In the genomic region with DNA sequence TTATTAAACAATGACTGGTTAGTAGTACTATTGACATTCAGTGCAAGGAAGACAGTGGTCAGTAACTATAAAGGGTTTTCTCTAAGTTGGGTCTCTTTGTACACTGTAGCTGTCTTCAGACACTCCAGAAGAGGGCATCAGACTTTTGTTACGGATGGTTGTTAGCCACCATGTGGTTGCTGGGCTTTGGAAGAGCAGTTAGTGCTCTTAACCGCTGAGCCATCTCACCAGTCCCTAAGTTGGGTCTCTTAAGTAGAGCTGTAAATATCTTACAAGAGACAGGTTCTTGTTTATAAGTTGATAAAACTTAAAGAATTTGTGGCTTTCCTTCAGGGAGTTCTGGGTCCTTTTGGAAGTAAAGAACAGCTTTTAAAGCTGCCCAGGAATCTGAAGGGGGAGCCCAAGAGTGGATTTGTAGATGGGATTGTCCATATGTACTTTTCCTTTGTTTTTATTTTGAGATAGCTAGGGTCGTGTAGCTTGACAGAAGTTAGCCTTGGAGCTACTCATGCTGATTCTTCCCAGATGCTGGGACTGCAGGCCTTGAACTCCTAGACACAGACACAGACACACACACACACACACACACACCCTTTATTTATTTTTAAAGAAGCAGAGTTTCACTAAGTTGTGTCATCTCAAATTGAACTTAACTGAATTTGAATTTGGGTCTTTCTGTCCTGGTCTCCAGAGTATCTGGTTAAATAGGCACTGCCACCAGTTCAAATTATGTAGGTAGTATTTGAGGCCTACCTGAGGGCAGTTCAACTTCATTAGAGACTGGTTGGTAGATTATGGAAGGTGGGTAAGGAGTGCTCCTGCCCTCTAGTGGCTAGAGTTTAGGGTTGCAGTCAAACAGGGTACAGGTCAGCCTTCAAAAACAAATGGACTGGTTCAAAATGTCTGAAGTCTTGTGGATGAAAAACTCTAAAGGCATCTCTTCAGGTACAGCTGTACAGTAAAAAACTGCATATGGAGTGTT, we compare ENCODE assay signal across 9 mouse cellular contexts. TPM values are rescaled to one million over a fixed set of nuclear protein-coding genes. Genes with fewer than 3 reads are reported as not detected.
DNase-seq lines count a peak whose midpoint lies in the region; ATAC-seq and TF ChIP-seq lines count a peak whose summit lies in the region.
"Had no signal": no experiment of that assay in that cellular context is flagged by ENCODE, and none has a peak within 500 bp of the region (broad histone marks: within the 10 kb centered on the region; RNA-seq: fewer than 3 reads in every experiment).

No protein-coding gene starts in this region.

- no peak overlapping the region for H3K9ac ChIP-seq in intestine, embryonic 14.5 days (ENCODE audit: low read length)
- H3K9ac ChIP-seq in intestine, embryonic 16.5 days (ENCODE audit: low read depth, low read length), result no peak overlapping the region
- no peak overlapping the region for H3K9ac ChIP-seq in MEL (ENCODE audit: control insufficient read depth, low read depth, low read length, poor library complexity, severe bottlenecking)
- H3K9ac ChIP-seq: embryonic facial prominence, embryonic 13.5 days had no signal

- H3K4me3 ChIP-seq in intestine, embryonic 14.5 days (ENCODE audit: low read depth, low read length), result no peak overlapping the region
- H3K4me3 ChIP-seq in intestine, embryonic 16.5 days (ENCODE audit: low read length), result no peak overlapping the region; the same call in 1 of the 2 replicates
- no peak overlapping the region for H3K4me3 ChIP-seq in MEL (ENCODE audit: control insufficient read depth in 1 of 2, insufficient read depth in 1 of 2, low read depth in 2 of 2, low read length in 2 of 2)
- H3K4me3 ChIP-seq: embryonic facial prominence, embryonic 13.5 days had no signal

- H3K4me2 ChIP-seq in intestine, embryonic 14.5 days (ENCODE audit: low read length), result peak overlapping the region; percentile 14; the same call in 1 of the 2 replicates
- no peak overlapping the region for H3K4me2 ChIP-seq in intestine, embryonic 16.5 days (ENCODE audit: low read depth, low read length)

- peaks cover 53% of the 10 kb centered on the region for H3K36me3 ChIP-seq in intestine, embryonic 14.5 days (ENCODE audit: control insufficient read depth, insufficient read depth, low read length)
- H3K36me3 ChIP-seq in intestine, embryonic 16.5 days (ENCODE audit: control insufficient read depth, insufficient read depth, low read length), result 0 out of 2 replicates have a peak, but pooled peaks cover 2% of the 10 kb centered on the region
- H3K36me3 ChIP-seq in MEL (ENCODE audit: control insufficient read depth in 1 of 2, insufficient read depth in 2 of 2, low read length in 2 of 2), result peaks cover 46 to 52% of the 10 kb centered on the region in 2 experiments

- peak in 1 of 2 experiments; percentile 35; a peak in 2 of 4 replicates for TF ChIP-seq POLR2A in MEL (IDR thresholded peaks at IDR 0.05; ENCODE audit: control insufficient read depth in 1 of 2, insufficient read depth in 1 of 2, low read depth in 1 of 2, low read length in 2 of 2, poor library complexity in 1 of 2)

- peaks cover 19% of the 10 kb centered on the region for H3K4me1 ChIP-seq in intestine, embryonic 14.5 days (replicated peaks; ENCODE audit: control insufficient read depth, insufficient read depth, low read length)
- peaks cover 11% of the 10 kb centered on the region for H3K4me1 ChIP-seq in intestine, embryonic 16.5 days (ENCODE audit: control insufficient read depth, insufficient read depth, low read length)
- H3K4me1 ChIP-seq in MEL (ENCODE audit: control insufficient read depth in 1 of 2, insufficient read depth in 2 of 2, low read length in 2 of 2), result peaks cover 13% of the 10 kb centered on the region in 2 experiments; a peak in 2 of 4 replicates

- peak; percentile 56 to 85 (median 74) for TF ChIP-seq CTCF in MEL (IDR thresholded peaks at IDR 0.05 in 2 of 3, conservative IDR thresholded peaks at IDR 0.05 in 1 of 3; ENCODE audit: control insufficient read depth in 1 of 3, insufficient read depth in 1 of 3, low read depth in 2 of 3, low read length in 3 of 3, poor library complexity in 1 of 3, severe bottlenecking in 1 of 3)

- H3K9me3 ChIP-seq in intestine, embryonic 14.5 days (ENCODE audit: control insufficient read depth, low read length), result no peaks in the 10 kb centered on the region
- no peaks in the 10 kb centered on the region for H3K9me3 ChIP-seq in intestine, embryonic 16.5 days (ENCODE audit: control insufficient read depth, low read length)
- no peaks in the 10 kb centered on the region for H3K9me3 ChIP-seq in MEL (replicated peaks; ENCODE audit: insufficient read depth, low read length)
- H3K9me3 ChIP-seq: embryonic facial prominence, embryonic 13.5 days had no signal

- peak; percentile 50 for TF ChIP-seq RAD21 in MEL (IDR thresholded peaks at IDR 0.05; ENCODE audit: low read depth, low read length)

- peaks cover 47% of the 10 kb centered on the region for H3K79me2 ChIP-seq in MEL (ENCODE audit: control insufficient read depth, insufficient read depth, low read length, poor library complexity)

- DNase-seq in intestine, embryonic 14.5 days (ENCODE audit: low spot score), result no peak
- peak; percentile 74 for DNase-seq in MEL (ENCODE audit: low read depth, low spot score)
- peak; percentile 71 for DNase-seq in embryo, embryonic 10.5 days (ENCODE audit: low spot score)
- peak; percentile 40 for DNase-seq in kidney, postnatal 10 days
- DNase-seq in frontal cortex, postnatal 25 days (ENCODE audit: low spot score in 2 of 2), result no peak
- no peak for DNase-seq in gastrocnemius, adult 8-10 months (ENCODE audit: low spot score in 2 of 2)

- H3K27ac ChIP-seq in intestine, embryonic 14.5 days (ENCODE audit: low read depth), result no peak overlapping the region
- H3K27ac ChIP-seq in intestine, embryonic 16.5 days (ENCODE audit: low read length), result no peak overlapping the region
- no peak overlapping the region for H3K27ac ChIP-seq in MEL (ENCODE audit: control insufficient read depth, low read depth, low read length)
- H3K27ac ChIP-seq: embryonic facial prominence, embryonic 13.5 days had no signal

- 50% methylated on average over 3 of the region's 3 CpGs for WGBS in intestine, embryonic 14.5 days
- 45% methylated on average over 3 of the region's 3 CpGs for WGBS in intestine, embryonic 16.5 days

- H3K27me3 ChIP-seq in intestine, embryonic 14.5 days (replicated peaks; ENCODE audit: control insufficient read depth, insufficient read depth, low read length), result no peaks in the 10 kb centered on the region
- H3K27me3 ChIP-seq in intestine, embryonic 16.5 days (replicated peaks; ENCODE audit: control insufficient read depth, insufficient read depth, low read length), result no peaks in the 10 kb centered on the region
- no peaks in the 10 kb centered on the region for H3K27me3 ChIP-seq in MEL (ENCODE audit: control insufficient read depth in 1 of 2, insufficient read depth in 2 of 2, low read length in 2 of 2)
- H3K27me3 ChIP-seq: embryonic facial prominence, embryonic 13.5 days had no signal

- no peak for TF ChIP-seq EP300 in MEL (IDR thresholded peaks at IDR 0.05; ENCODE audit: low read depth in 1 of 2, low read length in 2 of 2)

- ATAC-seq in intestine, embryonic 14.5 days (replicated peaks; ENCODE audit: low FRiP score, low TSS enrichment, low read depth), result no peak
- ATAC-seq in intestine, embryonic 16.5 days, result no peak
- peak; percentile 49 for ATAC-seq in megakaryocyte progenitor cell, adult 5-6 weeks (replicated peaks; ENCODE audit: poor library complexity)

TF ChIP-seq in MEL, 35 proteins besides CTCF, POLR2A, EP300 and RAD21 (continues in another document):
- TF ChIP-seq CHD2 (IDR thresholded peaks at IDR 0.05; ENCODE audit: low read length) (no peak), NRF1 (IDR thresholded peaks at IDR 0.05; ENCODE audit: insufficient read depth, low read depth, low read length, poor library complexity, severe bottlenecking) (no peak), SIN3A (IDR thresholded peaks at IDR 0.05; ENCODE audit: low read length) (0 out of 2 replicates have a peak, but pooled peaks have one; percentile 9), CHD1 (IDR thresholded peaks at IDR 0.05; ENCODE audit: low read depth, low read length) (no peak), TCF12 (IDR thresholded peaks at IDR 0.05; ENCODE audit: low read depth, low read length) (no peak), POLR2AphosphoS2 (IDR thresholded peaks at IDR 0.05; ENCODE audit: low read length) (no peak), KAT2A (conservative IDR thresholded peaks at IDR 0.05; ENCODE audit: low read depth, low read length) (no peak), MYB (IDR thresholded peaks at IDR 0.05; ENCODE audit: low read depth, low read length) (no peak)

RNA-seq across cellular contexts. Expression of a gene that starts 16.5 kb away (rescaled TPM):
- polyA plus RNA-seq in intestine, embryonic 14.5 days (2014; fragmentation: Nextera tagmentation; extraction: Ambion mirVana), result 1.7 and 3.2 TPM in 2 replicates
- 1.2 and 2.0 TPM in 2 replicates for polyA plus RNA-seq in intestine, embryonic 16.5 days (2015; fragmentation: Nextera tagmentation; extraction: Ambion mirVana)
- total RNA-seq in MEL (2012; rRNA removed), result not detected in 2 replicates
- polyA plus RNA-seq in MEL (2012; ENCODE audit: insufficient read depth in 1 of 2, insufficient read length in 2 of 2, low read depth in 1 of 2, low replicate concordance in 2 of 2, missing spikeins in 1 of 2), result under 1 TPM in 1 of 2 experiments, not detected in 1; 0.22 TPM
- not detected in 2 replicates for total RNA-seq in megakaryocyte progenitor cell, adult 5-6 weeks (2015)
- total RNA-seq in megakaryocyte progenitor cell, adult 5-6 weeks (2017), result not detected in 2 replicates
- total RNA-seq in gastrocnemius, adult 8-10 months (2022), result not detected

RNA-seq across cellular contexts. Expression of a gene that starts 20.8 kb away (rescaled TPM):
- polyA plus RNA-seq in intestine, embryonic 14.5 days (2014; fragmentation: Nextera tagmentation; extraction: Ambion mirVana), result 798 and 814 TPM in 2 replicates
- polyA plus RNA-seq in intestine, embryonic 16.5 days (2015; fragmentation: Nextera tagmentation; extraction: Ambion mirVana), result 751 and 822 TPM in 2 replicates
- 868 and 882 TPM in 2 replicates for total RNA-seq in MEL (2012; rRNA removed)
- polyA plus RNA-seq in MEL (2012; ENCODE audit: insufficient read depth in 1 of 2, insufficient read length in 2 of 2, low read depth in 1 of 2, low replicate concordance in 2 of 2, missing spikeins in 1 of 2), result 1,000 to 10,000 TPM in 1 of 2 experiments, 100 to 1,000 TPM in 1; 722 to 2,287 TPM
- 679 and 683 TPM in 2 replicates for total RNA-seq in megakaryocyte progenitor cell, adult 5-6 weeks (2015)
- total RNA-seq in megakaryocyte progenitor cell, adult 5-6 weeks (2017), result 1,301 and 1,452 TPM in 2 replicates
- total RNA-seq in gastrocnemius, adult 8-10 months (2022), result 100 to 1,000 TPM in 1 of 4 experiments, 10 to 100 TPM in 3; 85.6 to 104 (median 94.2) TPM

RNA-seq across cellular contexts. Expression of a gene that starts 59.0 kb away (rescaled TPM):
- polyA plus RNA-seq in intestine, embryonic 14.5 days (2014; fragmentation: Nextera tagmentation; extraction: Ambion mirVana), result 6.8 and 8.4 TPM in 2 replicates
- polyA plus RNA-seq in intestine, embryonic 16.5 days (2015; fragmentation: Nextera tagmentation; extraction: Ambion mirVana), result 3.7 and 5.4 TPM in 2 replicates
- total RNA-seq in MEL (2012; rRNA removed), result 17.9 and 20.4 TPM in 2 replicates
- polyA plus RNA-seq in MEL (2012; ENCODE audit: insufficient read depth in 1 of 2, insufficient read length in 2 of 2, low read depth in 1 of 2, low replicate concordance in 2 of 2, missing spikeins in 1 of 2), result 10 to 100 TPM in 1 of 2 experiments, not detected in 1; 18.6 TPM
- 4.2 and 4.7 TPM in 2 replicates for total RNA-seq in megakaryocyte progenitor cell, adult 5-6 weeks (2015)
- 2.0 and 3.3 TPM in 2 replicates for total RNA-seq in megakaryocyte progenitor cell, adult 5-6 weeks (2017)
- total RNA-seq in gastrocnemius, adult 8-10 months (2022), result 1 to 10 TPM; 1.1 to 2.7 (median 1.9) TPM

Comparison
In these comparisons a context has a peak if more than half of its experiments do, and no peak if none do; other contexts are left out.
1. DNase-seq: peak in MEL (single experiment), embryo, embryonic 10.5 days (single experiment) and kidney, postnatal 10 days (single experiment); none in intestine, embryonic 14.5 days (single experiment), frontal cortex, postnatal 25 days (0 of 2) and gastrocnemius, adult 8-10 months (0 of 2).